Mouse (Mus musculus) thymus, adult 2 months (tissue): ENCODE measurements around the gene Diaph2.

Experiments used
- CTCF ChIP-seq: fragments of 200-500 bp; IDR thresholded peaks from 2 replicates; pipeline ENCODE4 v1.5.1; 2012; ENCODE audit warnings: mild to moderate bottlenecking, control low read depth, low read length, moderate library complexity, borderline replicate concordance; ENCODE audit not compliant: control insufficient read depth, poor library complexity, insufficient read depth; ENCODE audit errors: extremely low read depth
- POLR2A ChIP-seq: fragments of 200-500 bp; IDR thresholded peaks from 2 replicates; pipeline ENCODE4 v1.6.1; 2012; ENCODE audit warnings: mild to moderate bottlenecking, low read length, control low read depth, moderate library complexity; ENCODE audit not compliant: control insufficient read depth, poor library complexity, insufficient read depth; ENCODE audit errors: extremely low read depth

DNA sequence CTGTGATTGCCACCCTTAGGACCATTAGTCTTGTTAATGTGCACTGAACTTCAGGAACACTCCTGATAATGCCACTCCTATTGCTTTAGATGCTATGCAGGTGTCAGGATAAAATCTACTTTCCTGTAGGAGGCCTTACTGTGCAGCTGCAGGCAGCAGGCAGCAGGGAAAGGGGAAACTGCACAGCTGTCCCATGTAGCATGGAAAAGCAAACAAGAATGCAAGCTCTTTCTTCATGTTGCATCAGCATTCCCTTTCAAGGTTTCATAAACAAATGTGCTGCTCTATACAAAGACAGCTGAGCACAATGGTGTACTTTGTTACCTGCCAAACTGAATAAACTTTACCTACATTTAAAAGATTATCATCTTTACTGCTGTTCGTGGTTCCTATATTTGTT, 295.0 kb downstream of the Diaph2 start:
- TF ChIP-seq CTCF (no peak), POLR2A (no peak)
